Mouse (Mus musculus) ES-Bruce4 (cell line): ENCODE measurements at regions not wholly inside any gene's neighbourhood (a gene's known extent, or its start where the extent isn't known, plus 50 kb on each side); places are given as distances from the start of the nearest gene placed in this dataset.

ENCODE experiments used
- H3K27ac ChIP-seq: 2 replicates; pipeline ENCODE4 v1.5.1; 2012; ENCODE audit warnings: low read length, inconsistent platforms; ENCODE audit not compliant: insufficient read depth
- H3K27me3 ChIP-seq: 2 replicates; pipeline ENCODE4 v1.6.1; 2012; ENCODE audit warnings: mild to moderate bottlenecking, low read length, inconsistent platforms; ENCODE audit not compliant: control insufficient read depth, poor library complexity, insufficient read depth, severe bottlenecking
- H3K36me3 ChIP-seq: 2 replicates; pipeline ENCODE4 v1.6.1; 2012; ENCODE audit warnings: inconsistent platforms, mild to moderate bottlenecking, low read length, moderate library complexity; ENCODE audit not compliant: control insufficient read depth, poor library complexity, insufficient read depth, severe bottlenecking
- H3K4me1 ChIP-seq: one replicate; pipeline ENCODE4 v1.8.1; 2011; ENCODE audit warnings: low read length; ENCODE audit not compliant: control insufficient read depth, insufficient read depth
- H3K4me3 ChIP-seq: 2 replicates; pipeline ENCODE4 v1.5.1; 2011; ENCODE audit warnings: low read depth, mild to moderate bottlenecking, low read length
- H3K9ac ChIP-seq: 2 replicates; pipeline ENCODE4 v1.6.1; 2012; ENCODE audit warnings: low read depth, mild to moderate bottlenecking, inconsistent platforms; ENCODE audit not compliant: poor library complexity, severe bottlenecking
- H3K9me3 ChIP-seq: replicated peaks from 2 replicates; pipeline ENCODE4 v1.6.1; 2012; ENCODE audit warnings: mild to moderate bottlenecking, low read length, inconsistent platforms; ENCODE audit not compliant: control insufficient read depth, poor library complexity, insufficient read depth, severe bottlenecking
- CTCF ChIP-seq: IDR thresholded peaks from one replicate; pipeline ENCODE4 v1.8.1; 2011; ENCODE audit warnings: low read depth, low read length
- EP300 ChIP-seq: IDR thresholded peaks from 2 replicates; pipeline ENCODE4 v1.6.1; 2011; ENCODE audit warnings: low read depth, low read length; ENCODE audit not compliant: insufficient read depth
- POLR2A ChIP-seq: IDR thresholded peaks from one replicate; pipeline ENCODE4 v1.8.1; 2011; ENCODE audit warnings: low read length; ENCODE audit not compliant: insufficient read depth

DNA sequence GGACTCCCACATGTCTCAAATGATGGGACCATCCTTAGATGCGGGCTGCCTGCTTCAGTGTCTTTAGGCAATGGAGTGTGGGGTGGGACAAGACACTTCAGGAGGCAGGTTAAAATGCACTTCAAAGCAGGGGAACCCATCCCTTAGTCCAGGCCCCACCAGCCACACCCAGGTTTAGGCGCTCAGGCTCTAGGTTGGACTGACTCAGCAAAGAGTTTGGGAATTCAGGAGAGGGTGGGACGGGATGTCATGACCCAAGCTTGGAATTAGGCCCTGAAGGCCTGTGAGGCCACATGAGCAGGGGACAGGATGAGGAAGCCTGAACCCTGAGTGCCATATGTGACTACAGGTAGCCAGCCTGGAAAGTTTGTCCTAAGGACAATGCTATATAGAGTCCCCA lies 85.6 kb upstream of the Nkx1-1 start:
- Histone ChIP-seq H3K9me3 (no peaks in the 10 kb centered on the region), H3K27me3 (no peaks in the 10 kb centered on the region), H3K27ac (0 out of 2 replicates have a peak overlapping the region, but pooled peaks have one; percentile 5), H3K4me1 (peaks cover 8% of the 10 kb centered on the region), H3K4me3 (no peak overlapping the region), H3K36me3 (no peaks in the 10 kb centered on the region), H3K9ac (no peak overlapping the region)
- TF ChIP-seq POLR2A (no peak), CTCF (no peak), EP300 (peak; percentile 84; the same call in 1 of the 2 replicates)

DNA sequence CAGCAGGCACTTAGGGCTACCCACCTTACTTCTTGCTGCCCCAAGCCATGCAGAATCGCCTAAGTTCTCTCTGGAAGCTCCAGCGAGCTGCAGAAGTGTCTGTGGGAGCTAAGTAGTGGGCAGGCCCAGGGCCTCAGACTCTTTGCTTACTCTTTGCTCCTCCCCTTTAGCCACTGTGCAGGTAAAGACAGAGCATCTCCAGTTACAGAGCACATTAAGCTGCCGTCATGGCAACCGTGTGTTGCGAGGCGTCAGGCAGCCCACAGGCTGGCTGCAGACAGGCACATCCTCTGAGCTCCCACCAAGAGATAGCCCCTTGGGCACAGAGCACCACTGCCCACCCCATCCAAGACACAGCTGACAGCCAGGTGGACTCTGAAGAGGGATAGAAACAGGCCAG lies 85.1 kb upstream of the Nkx1-1 start:
- TF ChIP-seq EP300, result no peak
- no peak for TF ChIP-seq POLR2A
- no peak for TF ChIP-seq CTCF
- H3K36me3 ChIP-seq, result no peaks in the 10 kb centered on the region
- no peak overlapping the region for H3K9ac ChIP-seq
- no peaks in the 10 kb centered on the region for H3K9me3 ChIP-seq
- no peak overlapping the region for H3K4me3 ChIP-seq
- no peaks in the 10 kb centered on the region for H3K27me3 ChIP-seq
- H3K4me1 ChIP-seq, result peaks cover 8% of the 10 kb centered on the region
- 0 out of 2 replicates have a peak overlapping the region, but pooled peaks have one; percentile 5 for H3K27ac ChIP-seq

DNA sequence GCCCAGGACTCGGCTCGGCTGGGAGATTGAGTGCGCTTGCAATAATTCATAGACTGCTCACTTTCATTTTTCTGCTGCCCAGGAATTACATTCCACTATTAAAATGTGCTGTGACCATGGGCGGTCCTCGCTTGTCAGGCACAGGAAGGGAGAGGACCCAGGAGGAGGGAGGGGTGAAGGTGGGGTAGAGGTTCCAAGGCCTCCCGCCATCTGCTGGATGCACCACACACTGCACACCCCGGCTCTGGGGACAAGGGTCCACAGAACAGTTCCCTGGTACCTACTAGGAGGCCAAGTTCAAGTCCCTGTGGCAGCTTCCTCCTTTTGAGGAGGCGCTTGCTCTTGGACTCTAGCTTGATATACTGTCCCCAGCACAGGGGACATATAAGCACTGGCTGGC lies 83.8 kb upstream of the Nkx1-1 start:
- Histone ChIP-seq H3K27ac (no peak overlapping the region), H3K4me1 (peaks cover 8% of the 10 kb centered on the region), H3K9ac (no peak overlapping the region), H3K27me3 (no peaks in the 10 kb centered on the region), H3K9me3 (no peaks in the 10 kb centered on the region), H3K4me3 (no peak overlapping the region), H3K36me3 (no peaks in the 10 kb centered on the region)
- TF ChIP-seq CTCF, result peak; percentile 63
- TF ChIP-seq EP300, result no peak

DNA sequence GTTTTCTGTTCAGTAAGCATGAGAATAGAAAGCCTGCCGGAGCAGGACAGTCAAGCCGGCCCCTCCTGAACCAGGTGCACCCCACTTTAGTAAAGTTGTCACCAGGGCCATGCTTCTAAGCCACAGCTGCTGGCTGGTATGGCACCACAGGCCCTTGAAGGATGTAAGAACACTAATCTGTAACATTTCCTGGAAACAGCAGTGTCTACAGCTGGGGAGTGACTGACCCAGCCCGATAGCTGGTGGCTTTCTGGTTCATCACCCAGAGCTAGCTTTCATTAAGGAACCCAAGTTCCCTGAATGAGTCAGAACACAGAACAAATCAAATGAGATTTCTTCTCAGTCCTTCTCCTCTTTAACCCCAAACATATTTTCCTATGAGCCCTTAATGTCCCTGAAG lies 82.4 kb upstream of the Nkx1-1 start:
- H3K4me1 ChIP-seq, result peaks cover 8% of the 10 kb centered on the region
- H3K9me3 ChIP-seq, result no peaks in the 10 kb centered on the region
- no peak for TF ChIP-seq CTCF
- TF ChIP-seq POLR2A, result no peak
- TF ChIP-seq EP300, result no peak
- H3K9ac ChIP-seq, result no peak overlapping the region
- H3K27me3 ChIP-seq, result no peaks in the 10 kb centered on the region
- no peaks in the 10 kb centered on the region for H3K36me3 ChIP-seq
- H3K4me3 ChIP-seq, result no peak overlapping the region
- H3K27ac ChIP-seq, result no peak overlapping the region

DNA sequence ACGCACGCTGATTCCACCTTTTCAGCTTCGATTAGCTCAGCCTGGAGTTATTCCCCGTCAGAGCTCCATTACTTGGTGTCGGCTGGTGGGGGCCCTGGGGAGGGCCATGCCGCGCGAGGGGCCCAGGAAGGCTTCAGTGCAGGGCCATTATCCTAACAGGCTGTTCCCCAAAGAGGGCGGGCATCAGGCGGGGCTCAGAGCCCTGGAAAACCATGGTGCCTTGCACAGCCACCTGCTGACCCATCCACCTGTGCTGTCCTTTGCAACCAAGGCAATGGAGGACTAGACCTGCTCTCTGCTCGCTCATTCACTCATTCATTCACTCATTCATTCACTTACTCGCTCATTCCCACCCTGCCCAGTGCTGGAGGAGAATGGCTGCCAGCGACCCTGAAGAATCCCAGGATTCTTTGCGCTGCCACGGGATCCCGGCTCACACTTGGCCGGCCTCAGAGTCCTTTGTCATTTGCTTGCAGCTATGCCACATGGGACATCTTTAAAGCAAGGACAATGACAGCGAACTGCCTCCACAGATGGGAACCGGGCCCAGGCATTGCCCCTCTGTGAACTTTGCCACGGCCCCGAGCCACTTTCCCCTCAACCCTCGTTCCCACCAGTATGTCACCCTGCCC lies 78.6 kb upstream of the Nkx1-1 start:
- Histone ChIP-seq H3K4me1 (no peaks in the 10 kb centered on the region), H3K4me3 (peak overlapping the region; percentile 63), H3K27ac (no peak overlapping the region), H3K36me3 (no peaks in the 10 kb centered on the region), H3K9me3 (no peaks in the 10 kb centered on the region), H3K27me3 (no peaks in the 10 kb centered on the region), H3K9ac (peak overlapping the region; percentile 32)
- TF ChIP-seq POLR2A (no peak), EP300 (no peak), CTCF (no peak)

DNA sequence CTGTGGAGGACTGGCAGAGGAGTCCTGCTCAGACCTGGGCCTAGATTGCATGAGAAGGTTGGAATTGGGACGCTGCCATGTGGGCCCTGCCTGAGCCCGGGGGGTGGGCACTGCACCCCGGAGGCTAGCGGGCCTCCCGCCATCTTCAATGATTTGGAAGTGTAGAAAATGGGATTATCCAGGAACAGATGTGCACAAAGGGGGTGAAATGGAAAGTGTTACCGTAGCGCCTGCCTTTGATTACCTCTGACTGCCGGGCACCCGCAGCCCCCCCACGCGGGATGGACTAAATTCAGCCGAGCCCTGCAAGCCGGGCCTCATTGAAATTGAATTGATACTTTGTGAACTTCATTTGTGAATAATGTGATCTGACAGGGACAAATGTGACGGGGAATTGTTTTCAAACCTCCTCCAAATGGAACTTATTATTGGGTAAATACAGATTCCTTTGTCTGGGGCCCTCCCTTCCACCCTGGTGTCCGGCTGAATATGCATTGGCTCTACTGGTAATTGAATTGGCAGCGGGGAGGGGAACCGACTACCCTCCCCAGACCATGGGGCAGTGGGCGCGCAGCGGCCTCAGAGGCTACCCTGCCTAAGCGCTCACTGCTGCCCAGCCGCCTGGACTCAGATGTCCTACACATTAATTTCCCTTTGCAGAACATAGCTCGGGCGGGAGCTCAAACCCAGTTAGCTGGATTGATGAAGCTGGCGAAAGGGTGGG lies 77.9 kb upstream of the Nkx1-1 start:
- Histone ChIP-seq H3K4me3 (peak overlapping the region; percentile 63), H3K27me3 (no peaks in the 10 kb centered on the region), H3K36me3 (no peaks in the 10 kb centered on the region), H3K4me1 (no peaks in the 10 kb centered on the region), H3K9ac (peak overlapping the region; percentile 32), H3K9me3 (no peaks in the 10 kb centered on the region), H3K27ac (no peak overlapping the region)
- no peak for TF ChIP-seq CTCF
- no peak for TF ChIP-seq EP300
- no peak for TF ChIP-seq POLR2A
